ENCODE assay signal across 8 mouse cellular contexts in genomic region chr13:53119586-53120426, GRCm38 (mm10).
DNase-seq lines count a peak whose midpoint lies in the region; ATAC-seq and TF ChIP-seq lines count a peak whose summit lies in the region.

No protein-coding gene starts in this region.

- no peak for TF ChIP-seq POLR2A in embryonic fibroblast, embryonic 13.5 days (IDR thresholded peaks at IDR 0.05; ENCODE audit: low read depth, low read length)

- H3K27ac ChIP-seq in embryonic fibroblast, embryonic 13.5 days (ENCODE audit: insufficient read depth, low read length), result no peak overlapping the region
- H3K27ac ChIP-seq in lung, embryonic 16.5 days (ENCODE audit: low read length), result peak overlapping the region; percentile 41; the same call in 1 of the 2 replicates

- no peaks in the 10 kb centered on the region for H3K9me3 ChIP-seq in lung, embryonic 16.5 days (ENCODE audit: control insufficient read depth, low read length)

- 0 out of 2 replicates have a peak overlapping the region, but pooled peaks have one; percentile 7 for H3K9ac ChIP-seq in lung, embryonic 16.5 days (ENCODE audit: low read length)

- H3K4me3 ChIP-seq in embryonic fibroblast, embryonic 13.5 days (ENCODE audit: insufficient read depth, low read length), result no peak overlapping the region
- H3K4me3 ChIP-seq in lung, embryonic 16.5 days (ENCODE audit: low read length), result no peak overlapping the region

- intact Hi-C loops in heart, postnatal 10 days (cut with DNase I), result loop anchor here (1.0 to 5.0 kb wide), 3 partner anchors 166 to 236 kb away; partner anchors contain the start of gene Ror2

- H3K4me2 ChIP-seq in lung, embryonic 16.5 days (ENCODE audit: low read depth, low read length), result no peak overlapping the region

- no peaks in the 10 kb centered on the region for H3K36me3 ChIP-seq in lung, embryonic 16.5 days (ENCODE audit: control insufficient read depth, insufficient read depth, low read length)

- no peaks in the 10 kb centered on the region for H3K27me3 ChIP-seq in lung, embryonic 16.5 days (ENCODE audit: control insufficient read depth, insufficient read depth, low read depth, low read length)

- 17% methylated on average over 10 of the region's 10 CpGs for WGBS in lung, embryonic 16.5 days

- ATAC-seq in lung, embryonic 16.5 days (ENCODE audit: low read depth), result peak; percentile 73

- H3K4me1 ChIP-seq in embryonic fibroblast, embryonic 13.5 days (ENCODE audit: control insufficient read depth, insufficient read depth, low read length), result no peaks in the 10 kb centered on the region; the same call in 1 of the 2 replicates
- H3K4me1 ChIP-seq in lung, embryonic 16.5 days (replicated peaks; ENCODE audit: control insufficient read depth, insufficient read depth, low read length), result peaks cover 9% of the 10 kb centered on the region

- peak; percentile 59 for TF ChIP-seq CTCF in embryonic fibroblast, embryonic 13.5 days (IDR thresholded peaks at IDR 0.05; ENCODE audit: borderline replicate concordance, insufficient read depth, low read length)

- DNase-seq in CD4-positive helper T cell, adult 2 months (ENCODE audit: low read depth, low spot score), result peak; percentile 45
- DNase-seq in adrenal gland, postnatal 36 days, result peak; percentile 78 to 83
- peak; percentile 79 to 89 for DNase-seq in heart, postnatal 10 days
- DNase-seq in layer of hippocampus, adult 11-12 months (ENCODE audit: low spot score), result peak; percentile 85
- peak; percentile 96 for DNase-seq in retina, embryonic 14.5 days (ENCODE audit: low spot score)
- peak; percentile 49 to 72 for DNase-seq in urinary bladder, adult 18-20 months (ENCODE audit: low spot score in 2 of 2)

Comparison
In these comparisons a context has a peak if more than half of its experiments do, and no peak if none do; other contexts are left out.
1. DNase-seq: peak in every context shown above with its lines; median percentile 96 in retina, embryonic 14.5 days; 85 in layer of hippocampus, adult 11-12 months; 84 in heart, postnatal 10 days; 80 in adrenal gland, postnatal 36 days; 60 in urinary bladder, adult 18-20 months; 45 in CD4-positive helper T cell, adult 2 months.